Mouse (Mus musculus) granulocyte monocyte progenitor cell, adult 5-6 weeks (primary cell): ENCODE results near the gene Rlbp1. TPM values are rescaled to one million over a fixed set of nuclear protein-coding genes. Genes with fewer than 3 reads are reported as not detected.

Experiments
- ATAC-seq: replicated peaks from 2 replicates; pipeline ENCODE4 v1.8.0; 2016; ENCODE audit warnings: mild to moderate bottlenecking, moderate TSS enrichment, inconsistent platforms; ENCODE audit not compliant: poor library complexity, severe bottlenecking
- total RNA-seq, 2 experiments: library from RNA; stranded (forward) in 1 of 2; stranded (reverse) in 1 of 2; fragments of 200-712, 200-1000 nt in 1 of 2; fragments of >200 nt in 1 of 2; fragmentation: Nextera tagmentation in 1 of 2; gene quantifications; 2 replicates each; pipeline ENCODE4 v1.2.3; 2014 to 2017

Gene Rlbp1
- total RNA-seq, 2 experiments from 2014 or later: not detected

DNA sequence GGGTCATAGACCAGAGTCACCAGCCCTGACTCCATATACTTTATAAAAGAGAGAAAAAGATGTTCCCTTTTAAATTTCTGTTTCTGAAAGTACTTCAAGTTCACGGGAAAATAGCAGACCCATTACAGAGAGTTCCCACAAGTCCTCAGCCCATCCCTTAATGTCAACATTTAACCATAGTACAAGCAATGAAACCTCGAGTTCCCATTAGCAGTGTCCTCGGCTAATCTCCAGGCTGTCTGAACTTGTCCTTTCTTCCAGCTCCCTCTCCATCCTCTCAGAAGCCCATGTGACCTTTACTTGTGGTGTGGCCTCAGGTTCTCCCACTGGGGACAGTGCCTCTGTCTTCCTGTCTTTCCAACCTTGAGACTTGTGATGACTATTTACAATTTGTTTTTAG, 53.4 kb downstream of the Rlbp1 start:
- no peak for ATAC-seq

DNA sequence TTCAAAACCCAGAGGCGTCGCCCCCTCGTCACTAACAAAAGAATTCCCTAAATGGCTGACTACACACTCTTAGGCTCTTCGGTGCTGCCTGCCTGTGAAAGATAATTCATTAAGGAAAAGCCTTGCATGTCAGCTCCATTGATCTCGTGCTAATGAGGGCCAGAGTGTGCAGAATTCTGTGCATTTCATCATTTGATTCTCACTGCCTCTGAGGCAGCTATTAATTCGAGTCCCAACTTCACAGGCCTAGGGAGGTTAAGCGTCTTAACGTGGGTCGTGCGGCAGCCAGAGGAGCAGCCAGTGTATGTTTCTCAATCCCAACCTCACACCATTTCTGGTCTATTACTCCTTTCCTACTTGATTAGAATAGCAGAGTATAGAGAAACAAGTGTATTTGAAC, 55.7 kb downstream of the Rlbp1 start:
- ATAC-seq: no peak

DNA sequence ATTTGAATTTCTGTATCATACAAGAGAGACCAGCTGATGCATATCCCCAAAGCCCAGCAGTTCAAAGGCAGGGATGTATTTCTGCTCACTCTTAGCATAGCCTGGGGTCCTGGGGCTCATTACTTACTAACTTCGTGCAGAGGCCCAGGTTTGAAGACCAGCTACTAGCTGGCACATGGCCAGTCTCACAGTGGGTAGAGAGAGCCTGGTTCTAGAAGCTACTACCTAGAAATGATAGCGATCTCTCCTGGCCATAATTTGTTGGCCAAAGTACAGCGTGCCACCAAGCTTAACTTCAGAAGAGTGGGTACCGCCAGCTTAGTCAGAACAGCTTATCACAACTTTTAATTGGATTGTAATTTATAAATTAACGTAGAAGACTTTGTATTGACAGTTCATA, 58.1 kb downstream of the Rlbp1 start:
- ATAC-seq: no peak

Other genes with a start within 250 kb of the Rlbp1 start
- gene Mfge8, start 238.0 kb downstream of the Rlbp1 start, total RNA-seq (2014; fragmentation: Nextera tagmentation): 10.8 and 19.2 TPM in 2 replicates
- 10.5 and 12.3 TPM in 2 replicates for gene Mfge8, start 238.0 kb downstream of the Rlbp1 start, total RNA-seq (2017)
- 55.3 and 56.0 TPM in 2 replicates for gene Abhd2, start 113.8 kb downstream of the Rlbp1 start, total RNA-seq (2014; fragmentation: Nextera tagmentation)
- 33.3 and 33.4 TPM in 2 replicates for gene Abhd2, start 113.8 kb downstream of the Rlbp1 start, total RNA-seq (2017)
- gene Fanci, start 4.9 kb upstream of the Rlbp1 start, total RNA-seq (2014; fragmentation: Nextera tagmentation): 17.8 and 29.7 TPM in 2 replicates
- gene Fanci, start 4.9 kb upstream of the Rlbp1 start, total RNA-seq (2017): 22.8 and 24.0 TPM in 2 replicates
- 27.1 and 34.9 TPM in 2 replicates for gene Polg, start 79.3 kb upstream of the Rlbp1 start, total RNA-seq (2014; fragmentation: Nextera tagmentation)
- gene Polg, start 79.3 kb upstream of the Rlbp1 start, total RNA-seq (2017): 40.5 and 61.0 TPM in 2 replicates
- gene Rhcg, start 230.6 kb upstream of the Rlbp1 start, total RNA-seq (2014; fragmentation: Nextera tagmentation): 1.2 TPM in 1 of 2 replicates, not detected in the other
- 0.13 and 0.21 TPM in 2 replicates for gene Rhcg, start 230.6 kb upstream of the Rlbp1 start, total RNA-seq (2017)